Mouse (Mus musculus) liver, postnatal 0 days (tissue): Measurements from ENCODE around the gene Cpne5.

Source experiments
- CTCF ChIP-seq: sonication (generic); IDR thresholded peaks from 2 replicates; pipeline ENCODE4 v1.5.1; 2016; ENCODE audit warnings: antibody characterized with exemption, low read depth
- EP300 ChIP-seq: IDR thresholded peaks from 2 replicates; pipeline ENCODE4 v1.6.1; 2016; ENCODE audit warnings: antibody characterized with exemption, low read depth, mild to moderate bottlenecking

DNA sequence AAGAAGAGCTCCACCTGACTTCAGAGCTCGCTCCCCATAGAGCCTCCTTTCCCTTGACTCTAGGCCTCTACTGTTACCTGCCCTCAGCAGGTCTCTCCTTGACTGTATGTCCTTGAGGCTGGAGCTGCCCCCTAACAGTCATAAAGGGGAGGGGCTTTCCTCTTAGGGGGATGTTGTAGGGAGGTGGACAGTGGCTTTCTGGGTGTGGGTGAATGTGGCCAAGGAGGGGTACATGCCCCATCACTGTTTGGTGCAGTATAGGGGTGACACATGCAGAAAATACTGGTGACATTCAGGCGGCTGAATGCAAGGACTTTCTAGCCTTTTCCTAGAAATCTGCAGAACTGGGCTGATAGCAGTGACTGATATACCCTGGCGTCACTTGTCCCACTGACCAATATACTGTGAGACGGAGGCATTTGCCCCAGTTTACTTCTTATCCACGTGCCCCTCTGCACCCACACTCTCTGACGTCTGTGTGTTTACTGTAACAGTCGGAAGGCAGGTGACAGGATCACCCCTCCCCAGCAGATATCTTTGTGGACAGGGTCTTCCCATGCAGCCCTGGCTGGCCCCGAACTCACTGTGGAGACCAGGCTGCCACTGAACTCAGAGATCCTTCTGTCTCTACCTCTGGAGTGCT lies 120.8 kb downstream of the Cpne5 start:
- TF ChIP-seq CTCF (no peak), EP300 (no peak)
